Mouse (Mus musculus) C2C12 (cell line): ENCODE measurements around the gene B230118H07Rik.

Experiments
- CEBPB ChIP-seq: IDR thresholded peaks from one replicate; pipeline ENCODE4 v1.6.1; 2011; ENCODE audit warnings: low read depth, mild to moderate bottlenecking, control low read depth, moderate library complexity
- CTCF ChIP-seq: IDR thresholded peaks from one replicate; pipeline ENCODE4 v1.5.1; 2011; ENCODE audit not compliant: control insufficient read depth, insufficient read depth, insufficient read length
- FOSL1 ChIP-seq: IDR thresholded peaks from one replicate; pipeline ENCODE4 v1.8.0; 2011; ENCODE audit warnings: mild to moderate bottlenecking, low read length; ENCODE audit not compliant: poor library complexity, insufficient read depth, severe bottlenecking
- MAX ChIP-seq: IDR thresholded peaks from one replicate; pipeline ENCODE4 v1.6.1; 2011; ENCODE audit warnings: mild to moderate bottlenecking, control low read depth
- MYOD1 ChIP-seq: IDR thresholded peaks from one replicate; pipeline ENCODE4 v1.6.1; 2011; ENCODE audit warnings: low read depth; ENCODE audit not compliant: control insufficient read depth, insufficient read length
- MYOG ChIP-seq: IDR thresholded peaks from one replicate; pipeline ENCODE4 v1.6.1; 2011; ENCODE audit not compliant: control insufficient read depth, insufficient read length; ENCODE audit errors: extremely low read depth
- USF1 ChIP-seq: IDR thresholded peaks from one replicate; pipeline ENCODE4 v1.6.1; 2011; ENCODE audit warnings: low read depth, mild to moderate bottlenecking, control low read depth, moderate library complexity

DNA sequence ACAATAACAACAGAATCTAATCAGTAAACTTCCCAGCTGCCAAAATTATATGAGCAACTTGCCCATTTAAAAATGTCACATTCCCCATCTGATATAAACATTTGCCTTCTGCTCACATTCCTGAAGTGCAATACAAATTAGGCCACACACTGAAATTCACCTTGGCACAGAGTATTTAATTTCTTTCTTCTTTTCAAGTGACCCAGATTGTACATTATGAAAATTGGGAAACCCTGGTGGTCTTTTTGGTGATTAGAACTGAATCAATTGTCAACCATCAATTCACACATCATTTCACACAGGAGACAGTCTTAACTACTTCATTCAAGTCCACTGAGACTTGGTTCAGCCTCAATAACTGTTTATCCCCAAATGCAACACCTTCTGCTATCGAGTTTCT is 68.9 kb downstream of the B230118H07Rik start:
- TF ChIP-seq CTCF (no peak), CEBPB (no peak), MYOD1 (no peak), USF1 (no peak), MAX (no peak), MYOG (no peak), FOSL1 (no peak)
